Mouse (Mus musculus) heart, embryonic 13.5 days (tissue): ENCODE measurements at regions not wholly inside any gene's neighbourhood (a gene's known extent, or its start where the extent isn't known, plus 50 kb on each side); places are given as distances from the start of the nearest gene placed in this dataset.

Source experiments
- ATAC-seq: fragments of 200-750 bp; cut with Nextera tagmentation; 2 replicates; pipeline ENCODE4 v1.8.0; 2017; ENCODE audit warnings: moderate TSS enrichment; ENCODE audit not compliant: insufficient number of reproducible peaks, low FRiP score, low TSS enrichment; ENCODE audit errors: extremely low read depth
- H3K27ac ChIP-seq: fragments of 300-500 bp; sonication (generic); replicated peaks from 2 replicates; pipeline ENCODE4 v1.5.1; 2015; ENCODE audit warnings: moderate library complexity, mild to moderate bottlenecking, inconsistent platforms
- H3K27me3 ChIP-seq: fragments of 300-500 bp; sonication (generic); replicated peaks from 2 replicates; pipeline ENCODE4 v1.6.1; 2015; ENCODE audit warnings: mild to moderate bottlenecking, inconsistent platforms
- H3K36me3 ChIP-seq: fragments of 300-500 bp; sonication (generic); 2 replicates; pipeline ENCODE4 v1.6.1; 2015; ENCODE audit warnings: mild to moderate bottlenecking, inconsistent platforms
- H3K4me1 ChIP-seq: fragments of 300-500 bp; sonication (generic); 2 replicates; pipeline ENCODE4 v1.6.1; 2015; ENCODE audit warnings: inconsistent platforms
- H3K4me2 ChIP-seq: fragments of 300-500 bp; sonication (generic); 2 replicates; pipeline ENCODE4 v1.6.1; 2015; ENCODE audit warnings: inconsistent platforms, mild to moderate bottlenecking, moderate library complexity
- H3K4me3 ChIP-seq: fragments of 300-500 bp; sonication (generic); 2 replicates; pipeline ENCODE4 v1.5.1; 2015; ENCODE audit warnings: moderate library complexity, mild to moderate bottlenecking, inconsistent platforms
- H3K9ac ChIP-seq: fragments of 300-500 bp; sonication (generic); 2 replicates; pipeline ENCODE4 v1.6.1; 2015; ENCODE audit warnings: inconsistent platforms, mild to moderate bottlenecking, moderate library complexity
- H3K9me3 ChIP-seq: fragments of 300-500 bp; sonication (generic); 2 replicates; pipeline ENCODE4 v1.6.1; 2016; ENCODE audit warnings: inconsistent platforms
- WGBS: fragments of 180-500 bp; shearing (Covaris S2); methylation state at CpG from one replicate; pipeline ENCODE4 v1.1.7; 2015; ENCODE audit warnings: mixed read lengths; 5-methylcytosine and 5-hydroxymethylcytosine counted together

- 46% methylated on average over 4 of the region's 4 CpGs for WGBS
These were observed 80.4 kb downstream of the Utp6 start for GRCm38 (mm10) chr11:79881812-79882211.

GRCm38 (mm10) chr11:79878091-79878490, 84.1 kb downstream of the Utp6 start:
- peaks cover 5% of the 10 kb centered on the region for H3K4me1 ChIP-seq
- ATAC-seq, result no peak

More at GRCm38 (mm10) chr11:79881812-79882211, 80.4 kb downstream of the Utp6 start:
- Histone ChIP-seq H3K27me3 (0 out of 2 replicates have a peak, but pooled peaks cover 2% of the 10 kb centered on the region), H3K4me3 (no peak overlapping the region), H3K27ac (no peak overlapping the region), H3K9ac (no peak overlapping the region), H3K4me2 (no peak overlapping the region), H3K36me3 (no peaks in the 10 kb centered on the region), H3K4me1 (peaks cover 11% of the 10 kb centered on the region), H3K9me3 (no peaks in the 10 kb centered on the region)
- ATAC-seq, result no peak

GRCm38 (mm10) chr11:79877184-79877745, 84.9 kb downstream of the Utp6 start:
- H3K4me3 ChIP-seq, result no peak overlapping the region
- no peak for ATAC-seq
- H3K27ac ChIP-seq, result no peak overlapping the region

More at GRCm38 (mm10) chr11:79878091-79878490, 84.1 kb downstream of the Utp6 start:
- Histone ChIP-seq H3K27ac (no peak overlapping the region), H3K9me3 (no peaks in the 10 kb centered on the region), H3K27me3 (0 out of 2 replicates have a peak, but pooled peaks cover 2% of the 10 kb centered on the region), H3K9ac (no peak overlapping the region), H3K36me3 (no peaks in the 10 kb centered on the region), H3K4me2 (no peak overlapping the region), H3K4me3 (no peak overlapping the region)
- WGBS, result 67% methylated on average over 7 of the region's 7 CpGs

GRCm38 (mm10) chr11:79871783-79872628, 90.2 kb downstream of the Utp6 start:
- no peak overlapping the region for H3K27ac ChIP-seq
- no peak overlapping the region for H3K4me3 ChIP-seq
- H3K4me1 ChIP-seq, result peaks cover 9% of the 10 kb centered on the region
- H3K9me3 ChIP-seq, result no peaks in the 10 kb centered on the region
- H3K27me3 ChIP-seq, result no peaks in the 10 kb centered on the region; the same call in 1 of the 2 replicates
- no peak for ATAC-seq
- no peak overlapping the region for H3K9ac ChIP-seq
- WGBS, result 83% methylated on average over 10 of the region's 10 CpGs
- no peaks in the 10 kb centered on the region for H3K36me3 ChIP-seq
- no peak overlapping the region for H3K4me2 ChIP-seq

More at GRCm38 (mm10) chr11:79877184-79877745, 84.9 kb downstream of the Utp6 start:
- no peak overlapping the region for H3K4me2 ChIP-seq
- no peak overlapping the region for H3K9ac ChIP-seq
- 44% methylated on average over 3 of the region's 3 CpGs for WGBS
- no peaks in the 10 kb centered on the region for H3K36me3 ChIP-seq
- peaks cover 5% of the 10 kb centered on the region for H3K4me1 ChIP-seq
- H3K9me3 ChIP-seq, result no peaks in the 10 kb centered on the region
- no peaks in the 10 kb centered on the region for H3K27me3 ChIP-seq

GRCm38 (mm10) chr11:79870189-79870588, 92.0 kb downstream of the Utp6 start:
- no peaks in the 10 kb centered on the region; the same call in 1 of the 2 replicates for H3K27me3 ChIP-seq
- no peak overlapping the region for H3K4me3 ChIP-seq
- peaks cover 8% of the 10 kb centered on the region for H3K4me1 ChIP-seq
- no peak overlapping the region for H3K9ac ChIP-seq
- H3K4me2 ChIP-seq, result no peak overlapping the region
- H3K27ac ChIP-seq, result no peak overlapping the region; the same call in 1 of the 2 replicates
- ATAC-seq, result no peak
- 49% methylated on average over 5 of the region's 5 CpGs for WGBS
- no peaks in the 10 kb centered on the region for H3K9me3 ChIP-seq
- no peaks in the 10 kb centered on the region for H3K36me3 ChIP-seq

- 66% methylated on average over 5 of the region's 5 CpGs for WGBS
- Histone ChIP-seq H3K9ac (no peak overlapping the region), H3K4me2 (no peak overlapping the region), H3K27me3 (no peaks in the 10 kb centered on the region; the same call in 1 of the 2 replicates), H3K36me3 (no peaks in the 10 kb centered on the region), H3K4me3 (no peak overlapping the region), H3K9me3 (no peaks in the 10 kb centered on the region), H3K4me1 (peaks cover 10% of the 10 kb centered on the region), H3K27ac (no peak overlapping the region)
- ATAC-seq, result no peak
These were observed 93.2 kb downstream of the Utp6 start for GRCm38 (mm10) chr11:79869009-79869408.

GRCm38 (mm10) chr11:79864836-79865235, 97.4 kb downstream of the Utp6 start:
- no peak overlapping the region for H3K27ac ChIP-seq
- H3K4me2 ChIP-seq, result no peak overlapping the region
- H3K9ac ChIP-seq, result no peak overlapping the region
- peaks cover 19% of the 10 kb centered on the region for H3K4me1 ChIP-seq
- peaks cover 9% of the 10 kb centered on the region; the same call in 1 of the 2 replicates for H3K27me3 ChIP-seq
- H3K4me3 ChIP-seq, result no peak overlapping the region
- H3K36me3 ChIP-seq, result no peaks in the 10 kb centered on the region
- ATAC-seq, result no peak
- 51% methylated on average over 5 of the region's 5 CpGs for WGBS
- no peaks in the 10 kb centered on the region for H3K9me3 ChIP-seq

GRCm38 (mm10) chr11:79863487-79864175, 98.6 kb downstream of the Utp6 start:
- Histone ChIP-seq H3K4me1 (peaks cover 18% of the 10 kb centered on the region), H3K36me3 (no peaks in the 10 kb centered on the region), H3K4me3 (no peak overlapping the region), H3K27ac (no peak overlapping the region), H3K9ac (no peak overlapping the region), H3K27me3 (peaks cover 9% of the 10 kb centered on the region; the same call in 1 of the 2 replicates), H3K4me2 (no peak overlapping the region), H3K9me3 (no peaks in the 10 kb centered on the region)
- no peak for ATAC-seq
- WGBS, result 62% methylated on average over 14 of the region's 14 CpGs

GRCm38 (mm10) chr11:79860611-79861067, 101.6 kb downstream of the Utp6 start:
- Histone ChIP-seq H3K27me3 (peaks cover 9% of the 10 kb centered on the region; the same call in 1 of the 2 replicates), H3K4me2 (no peak overlapping the region), H3K4me1 (peaks cover 21% of the 10 kb centered on the region), H3K9me3 (no peaks in the 10 kb centered on the region), H3K27ac (no peak overlapping the region), H3K9ac (no peak overlapping the region), H3K36me3 (no peaks in the 10 kb centered on the region), H3K4me3 (no peak overlapping the region)
- 26% methylated on average over 12 of the region's 12 CpGs for WGBS
- no peak for ATAC-seq

GRCm38 (mm10) chr11:79856376-79856775, 105.8 kb downstream of the Utp6 start:
- 71% methylated on average over 5 of the region's 5 CpGs for WGBS
- H3K4me3 ChIP-seq, result no peak overlapping the region
- H3K4me2 ChIP-seq, result no peak overlapping the region
- no peak for ATAC-seq
- peaks cover 5% of the 10 kb centered on the region; the same call in 1 of the 2 replicates for H3K27me3 ChIP-seq
- H3K4me1 ChIP-seq, result peaks cover 13% of the 10 kb centered on the region; the same call in 1 of the 2 replicates
- no peaks in the 10 kb centered on the region for H3K9me3 ChIP-seq
- no peak overlapping the region for H3K27ac ChIP-seq
- no peak overlapping the region for H3K9ac ChIP-seq
- no peaks in the 10 kb centered on the region for H3K36me3 ChIP-seq

- no peaks in the 10 kb centered on the region for H3K4me1 ChIP-seq
- H3K36me3 ChIP-seq, result no peaks in the 10 kb centered on the region
- no peak overlapping the region for H3K27ac ChIP-seq
- no peak overlapping the region for H3K4me3 ChIP-seq
- WGBS, result 84% methylated on average over 3 of the region's 3 CpGs
- ATAC-seq, result no peak
- H3K9me3 ChIP-seq, result no peaks in the 10 kb centered on the region
- no peak overlapping the region for H3K4me2 ChIP-seq
- no peaks in the 10 kb centered on the region for H3K27me3 ChIP-seq
- H3K9ac ChIP-seq, result no peak overlapping the region
These were observed 112.6 kb downstream of the Utp6 start for GRCm38 (mm10) chr11:79849545-79849944.
